Mouse (Mus musculus) lung, postnatal 4 days (tissue): ENCODE measurements at regions not wholly inside any gene's neighbourhood (a gene's known extent, or its start where the extent isn't known, plus 50 kb on each side); places are given as distances from the start of the nearest gene placed in this dataset.
A peak's percentile ranks its signal among the peaks of the same experiment; 100 is the strongest.
"Not testable (repeated sequence)": the region's sequence is repeated elsewhere in the genome, so short reads cannot be mapped to it uniquely, and the experiment has no call there.

ENCODE experiments used
- DNase-seq, 2 experiments: peaks; one replicate each; pipeline ENCODE4 v3.0.0; 2021

- no peak for DNase-seq
Observed at GRCm38 (mm10) chr17:35758769-35759168, 54.3 kb upstream of the Ddr1 start.

DNA sequence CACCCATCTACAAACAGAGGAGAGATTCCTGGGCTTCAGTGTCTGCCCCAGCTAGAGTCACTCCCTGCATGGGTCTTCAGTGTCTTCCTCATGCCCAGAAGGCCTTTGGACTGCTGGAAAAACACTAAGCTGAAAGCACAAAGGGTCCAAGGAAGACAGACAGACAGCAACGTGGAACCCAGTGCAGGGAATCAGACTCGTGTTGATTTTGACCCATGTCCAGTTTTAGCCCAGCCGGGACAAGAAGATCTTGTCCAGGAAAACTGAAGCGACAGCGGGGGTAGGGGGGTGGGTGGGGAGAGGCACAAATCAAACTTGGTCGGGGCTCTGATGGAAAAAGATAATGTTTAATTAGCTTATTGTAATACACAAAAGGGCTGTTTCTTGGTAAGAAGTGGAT is 55.3 kb upstream of the Ddr1 start:
- no peak for DNase-seq

DNA sequence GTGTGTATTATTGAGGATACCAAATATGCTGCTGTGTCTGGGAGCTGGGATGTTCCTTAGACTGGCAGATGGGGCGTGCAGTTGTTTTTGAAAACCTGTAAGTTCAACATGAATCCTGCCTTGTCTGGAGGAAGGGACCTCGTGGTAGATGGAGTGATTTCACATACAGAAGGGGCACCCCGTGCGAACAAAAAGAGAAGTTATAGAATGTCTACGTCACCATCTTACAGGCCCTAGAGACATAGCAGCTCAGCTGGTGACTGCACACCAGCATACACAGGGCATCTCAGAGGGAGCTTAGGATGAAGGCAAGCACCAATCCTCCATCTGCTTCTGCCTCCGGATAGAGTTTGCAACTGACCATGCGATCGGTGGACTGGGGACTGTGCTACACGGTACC is 58.2 kb upstream of the Ddr1 start:
- DNase-seq = no peak

DNA sequence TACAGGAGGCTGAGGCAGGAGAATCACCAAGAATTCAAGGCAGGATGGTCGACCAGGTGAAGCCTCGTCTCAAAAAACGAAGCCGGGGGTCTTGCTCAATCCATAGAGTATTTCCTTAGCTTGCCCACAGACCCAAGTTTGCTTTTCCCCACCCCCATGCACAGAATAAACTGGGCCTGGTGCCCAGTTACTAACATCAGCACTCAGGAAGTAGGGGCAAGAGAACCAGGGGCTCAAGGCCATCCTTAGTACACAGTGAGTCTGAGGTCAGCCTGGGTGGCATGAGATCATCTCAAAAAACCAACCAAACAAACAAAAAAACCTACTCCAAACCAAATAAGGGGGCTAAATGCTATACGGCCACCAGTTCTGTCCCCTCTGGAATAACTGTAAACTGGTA is 58.4 kb upstream of the Ier3 start:
- DNase-seq = no peak

DNA sequence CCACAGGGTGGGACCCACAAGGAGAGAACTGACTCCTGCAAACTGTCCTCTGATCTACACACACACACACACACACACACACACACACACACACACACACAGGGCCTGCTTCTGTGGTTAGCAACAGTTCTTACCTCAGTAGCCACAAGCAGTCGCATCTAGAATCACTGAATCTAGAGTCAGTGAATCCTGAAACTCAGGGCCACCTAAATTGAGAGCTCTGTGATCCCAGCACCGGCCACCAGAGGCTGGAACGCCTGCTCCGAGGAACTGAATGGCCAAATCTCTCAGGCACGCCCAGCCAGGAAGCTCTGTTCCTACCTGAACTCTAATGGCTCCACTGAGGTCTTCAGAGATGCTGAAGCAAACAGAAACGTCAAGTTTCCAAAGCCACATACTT is 57.6 kb upstream of the Ier3 start:
- peak; percentile 71 to 76 for DNase-seq

- DNase-seq = no peak
Observed at GRCm38 (mm10) chr17:35766406-35766805, 55.1 kb upstream of the Ier3 start.

- no peak for DNase-seq
Observed at GRCm38 (mm10) chr17:35769175-35769960, 52.1 kb upstream of the Ier3 start.

- DNase-seq = not testable (repeated sequence)
Observed at GRCm38 (mm10) chr17:35769961-35770276, 51.6 kb upstream of the Ier3 start.

DNA sequence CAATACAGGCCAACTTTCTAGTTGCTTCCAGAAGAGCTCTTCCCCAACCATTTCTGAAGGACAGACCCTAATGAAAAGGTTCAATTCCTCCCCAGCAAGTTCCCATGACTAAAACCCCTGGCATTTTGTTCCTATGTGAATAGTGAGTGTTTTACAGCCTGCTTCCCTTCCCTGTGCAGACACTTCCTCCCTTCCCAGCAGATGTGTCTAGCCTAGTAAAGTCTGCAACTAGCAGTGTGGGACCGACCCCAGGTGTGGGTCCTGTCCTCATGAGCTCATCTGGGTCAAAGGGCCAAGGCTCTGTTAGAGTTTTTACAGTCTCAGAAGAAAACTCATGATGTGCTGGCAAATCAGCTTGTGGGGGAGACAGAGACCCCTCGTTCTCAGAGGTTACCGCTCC is 50.9 kb upstream of the Ier3 start:
- no peak for DNase-seq

DNA sequence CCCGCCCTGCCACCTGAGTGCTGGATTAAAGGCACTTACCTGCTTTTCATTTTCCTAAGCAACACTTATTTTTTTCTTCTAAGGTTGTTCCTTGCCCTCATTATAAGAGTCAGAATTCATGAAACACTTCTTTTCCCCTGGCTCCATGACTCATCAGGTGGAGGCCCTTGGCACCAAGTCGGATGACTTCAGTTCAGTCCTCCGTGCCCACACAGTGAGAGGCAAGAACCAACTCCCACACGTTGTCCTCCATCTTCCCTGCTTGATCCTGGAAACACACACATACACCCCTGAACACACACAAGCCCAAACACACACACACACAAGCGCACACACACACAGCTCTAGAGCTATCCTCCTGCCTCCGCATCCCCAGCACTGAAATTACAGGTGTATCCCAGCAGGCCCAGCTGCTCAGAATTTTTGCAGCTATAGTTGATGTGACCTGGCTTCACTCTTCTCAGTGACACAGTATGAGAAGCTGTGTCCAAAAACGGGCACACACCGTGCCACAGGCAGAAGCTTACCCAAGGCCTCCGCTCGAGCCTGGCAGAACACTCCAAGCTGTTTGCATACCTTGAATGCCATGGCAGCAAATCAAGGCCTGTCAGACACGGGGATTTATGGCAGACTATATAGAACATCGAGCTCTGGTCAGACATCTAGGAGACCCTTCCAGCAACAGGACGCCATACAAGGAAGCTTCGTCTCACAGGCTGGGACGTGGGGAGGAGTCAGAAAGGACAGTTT is 49.7 kb upstream of the Ier3 start:
- DNase-seq = no peak
